Mouse (Mus musculus): Measurements from ENCODE around the gene Trip4. TPM values are rescaled to one million over a fixed set of nuclear protein-coding genes. Genes with fewer than 3 reads are reported as not detected.

Trip4 gene
- polyA plus RNA-seq, 1 experiment: 83.4 TPM

GRCm38 (mm10) chr9:65834628-65835354 is 73.8 kb downstream of the Trip4 start:
- Histone ChIP-seq H3K4me3 (ENCODE audit: control insufficient read depth, low read depth, low read length) (peak overlapping the region; percentile 76), H3K27me3 (ENCODE audit: control insufficient read depth, insufficient read depth, low read length) (no peaks in the 10 kb centered on the region), H3K36me3 (ENCODE audit: control insufficient read depth, insufficient read depth, low read length) (no peaks in the 10 kb centered on the region), H3K4me1 (ENCODE audit: control insufficient read depth, insufficient read depth, low read length) (no peaks in the 10 kb centered on the region), H3K27ac (ENCODE audit: control insufficient read depth, insufficient read depth, low read depth, low read length) (no peak overlapping the region)
- no peak for TF ChIP-seq CTCF (IDR thresholded peaks at IDR 0.05; ENCODE audit: control insufficient read depth, insufficient read depth, insufficient replicate concordance, low read depth, low read length)
- TF ChIP-seq POLR2A (IDR thresholded peaks at IDR 0.05; ENCODE audit: control insufficient read depth, low read depth, low read length): no peak

GRCm38 (mm10) chr9:65833640-65834039 is 75.0 kb downstream of the Trip4 start:
- no peak overlapping the region for H3K4me3 ChIP-seq (ENCODE audit: control insufficient read depth, low read depth, low read length)
- TF ChIP-seq POLR2A (IDR thresholded peaks at IDR 0.05; ENCODE audit: control insufficient read depth, low read depth, low read length) (no peak), CTCF (IDR thresholded peaks at IDR 0.05; ENCODE audit: control insufficient read depth, insufficient read depth, insufficient replicate concordance, low read depth, low read length) (no peak)
- no peaks in the 10 kb centered on the region for H3K36me3 ChIP-seq (ENCODE audit: control insufficient read depth, insufficient read depth, low read length)
- H3K27ac ChIP-seq (ENCODE audit: control insufficient read depth, insufficient read depth, low read depth, low read length): no peak overlapping the region
- no peaks in the 10 kb centered on the region for H3K27me3 ChIP-seq (ENCODE audit: control insufficient read depth, insufficient read depth, low read length)
- no peaks in the 10 kb centered on the region for H3K4me1 ChIP-seq (ENCODE audit: control insufficient read depth, insufficient read depth, low read length)

GRCm38 (mm10) chr9:65833230-65833629 is 75.4 kb downstream of the Trip4 start:
- no peak overlapping the region for H3K4me3 ChIP-seq (ENCODE audit: control insufficient read depth, low read depth, low read length)
- H3K4me1 ChIP-seq (ENCODE audit: control insufficient read depth, insufficient read depth, low read length): no peaks in the 10 kb centered on the region; the same call in 1 of the 2 replicates
- no peaks in the 10 kb centered on the region for H3K27me3 ChIP-seq (ENCODE audit: control insufficient read depth, insufficient read depth, low read length)
- H3K36me3 ChIP-seq (ENCODE audit: control insufficient read depth, insufficient read depth, low read length): no peaks in the 10 kb centered on the region
- no peak overlapping the region for H3K27ac ChIP-seq (ENCODE audit: control insufficient read depth, insufficient read depth, low read depth, low read length)
- TF ChIP-seq POLR2A (IDR thresholded peaks at IDR 0.05; ENCODE audit: control insufficient read depth, low read depth, low read length) (no peak), CTCF (IDR thresholded peaks at IDR 0.05; ENCODE audit: control insufficient read depth, insufficient read depth, insufficient replicate concordance, low read depth, low read length) (no peak)

GRCm38 (mm10) chr9:65832041-65832440 is 76.6 kb downstream of the Trip4 start:
- TF ChIP-seq POLR2A (IDR thresholded peaks at IDR 0.05; ENCODE audit: control insufficient read depth, low read depth, low read length) (no peak), CTCF (IDR thresholded peaks at IDR 0.05; ENCODE audit: control insufficient read depth, insufficient read depth, insufficient replicate concordance, low read depth, low read length) (no peak)
- H3K4me3 ChIP-seq (ENCODE audit: control insufficient read depth, low read depth, low read length): no peak overlapping the region
- no peaks in the 10 kb centered on the region for H3K27me3 ChIP-seq (ENCODE audit: control insufficient read depth, insufficient read depth, low read length)
- no peak overlapping the region for H3K27ac ChIP-seq (ENCODE audit: control insufficient read depth, insufficient read depth, low read depth, low read length)
- no peaks in the 10 kb centered on the region; the same call in 1 of the 2 replicates for H3K4me1 ChIP-seq (ENCODE audit: control insufficient read depth, insufficient read depth, low read length)
- no peaks in the 10 kb centered on the region for H3K36me3 ChIP-seq (ENCODE audit: control insufficient read depth, insufficient read depth, low read length)

GRCm38 (mm10) chr9:65831164-65831563 is 77.4 kb downstream of the Trip4 start:
- TF ChIP-seq CTCF (IDR thresholded peaks at IDR 0.05; ENCODE audit: control insufficient read depth, insufficient read depth, insufficient replicate concordance, low read depth, low read length) (no peak), POLR2A (IDR thresholded peaks at IDR 0.05; ENCODE audit: control insufficient read depth, low read depth, low read length) (no peak)
- H3K36me3 ChIP-seq (ENCODE audit: control insufficient read depth, insufficient read depth, low read length): no peaks in the 10 kb centered on the region
- no peak overlapping the region for H3K27ac ChIP-seq (ENCODE audit: control insufficient read depth, insufficient read depth, low read depth, low read length)
- H3K4me1 ChIP-seq (ENCODE audit: control insufficient read depth, insufficient read depth, low read length): peaks cover 4% of the 10 kb centered on the region
- H3K27me3 ChIP-seq (ENCODE audit: control insufficient read depth, insufficient read depth, low read length): no peaks in the 10 kb centered on the region
- no peak overlapping the region for H3K4me3 ChIP-seq (ENCODE audit: control insufficient read depth, low read depth, low read length)

- peaks cover 10% of the 10 kb centered on the region for H3K4me1 ChIP-seq (ENCODE audit: control insufficient read depth, insufficient read depth, low read length)
Measured at GRCm38 (mm10) chr9:65830255-65830654, 78.3 kb downstream of the Trip4 start.

GRCm38 (mm10) chr9:65829410-65829809 is 79.2 kb downstream of the Trip4 start:
- H3K36me3 ChIP-seq (ENCODE audit: control insufficient read depth, insufficient read depth, low read length): no peaks in the 10 kb centered on the region
- no peaks in the 10 kb centered on the region for H3K27me3 ChIP-seq (ENCODE audit: control insufficient read depth, insufficient read depth, low read length)
- no peak overlapping the region for H3K4me3 ChIP-seq (ENCODE audit: control insufficient read depth, low read depth, low read length)
- no peak for TF ChIP-seq POLR2A (IDR thresholded peaks at IDR 0.05; ENCODE audit: control insufficient read depth, low read depth, low read length)
- no peak for TF ChIP-seq CTCF (IDR thresholded peaks at IDR 0.05; ENCODE audit: control insufficient read depth, insufficient read depth, insufficient replicate concordance, low read depth, low read length)
- H3K27ac ChIP-seq (ENCODE audit: control insufficient read depth, insufficient read depth, low read depth, low read length): no peak overlapping the region
- peaks cover 10% of the 10 kb centered on the region for H3K4me1 ChIP-seq (ENCODE audit: control insufficient read depth, insufficient read depth, low read length)

More at GRCm38 (mm10) chr9:65830255-65830654, 78.3 kb downstream of the Trip4 start:
- H3K27me3 ChIP-seq (ENCODE audit: control insufficient read depth, insufficient read depth, low read length): no peaks in the 10 kb centered on the region
- TF ChIP-seq CTCF (IDR thresholded peaks at IDR 0.05; ENCODE audit: control insufficient read depth, insufficient read depth, insufficient replicate concordance, low read depth, low read length): no peak
- no peak for TF ChIP-seq POLR2A (IDR thresholded peaks at IDR 0.05; ENCODE audit: control insufficient read depth, low read depth, low read length)
- H3K4me3 ChIP-seq (ENCODE audit: control insufficient read depth, low read depth, low read length): no peak overlapping the region
- H3K36me3 ChIP-seq (ENCODE audit: control insufficient read depth, insufficient read depth, low read length): no peaks in the 10 kb centered on the region
- no peak overlapping the region for H3K27ac ChIP-seq (ENCODE audit: control insufficient read depth, insufficient read depth, low read depth, low read length)
